Mouse (Mus musculus) right cerebral cortex, adult 18-20 months (tissue): ENCODE measurements around the gene Olfr251.
"Not testable (repeated sequence)": the region's sequence is repeated elsewhere in the genome, so short reads cannot be mapped to it uniquely, and the experiment has no call there.

Source experiments
- DNase-seq: peaks from one replicate; pipeline ENCODE4 v3.0.0; 2022; ENCODE audit warnings: mixed read lengths

The Olfr251 gene

DNA sequence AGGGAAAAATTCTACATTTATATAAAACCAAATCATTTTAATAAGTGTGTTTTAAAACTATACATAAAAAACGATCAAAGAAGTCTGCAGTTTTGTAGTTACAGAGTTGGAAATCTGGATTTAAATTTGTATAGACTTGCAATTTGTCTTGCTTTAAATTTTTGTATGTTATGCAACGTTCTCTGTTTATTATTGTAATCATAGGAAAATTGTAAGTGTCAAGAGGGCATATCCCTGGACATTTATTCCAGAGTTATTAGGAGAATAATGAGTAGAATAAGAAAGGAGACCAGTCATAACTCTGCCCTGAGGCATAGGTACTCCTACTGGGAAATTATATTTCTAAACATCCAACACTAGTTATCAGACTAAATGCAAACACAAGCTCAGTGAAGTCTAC lies at the start of gene Olfr251:
Gene Olfr251, plus strand, starts transcription at position 301 of the 400 bp plus-strand sequence.
- no peak for DNase-seq

DNA sequence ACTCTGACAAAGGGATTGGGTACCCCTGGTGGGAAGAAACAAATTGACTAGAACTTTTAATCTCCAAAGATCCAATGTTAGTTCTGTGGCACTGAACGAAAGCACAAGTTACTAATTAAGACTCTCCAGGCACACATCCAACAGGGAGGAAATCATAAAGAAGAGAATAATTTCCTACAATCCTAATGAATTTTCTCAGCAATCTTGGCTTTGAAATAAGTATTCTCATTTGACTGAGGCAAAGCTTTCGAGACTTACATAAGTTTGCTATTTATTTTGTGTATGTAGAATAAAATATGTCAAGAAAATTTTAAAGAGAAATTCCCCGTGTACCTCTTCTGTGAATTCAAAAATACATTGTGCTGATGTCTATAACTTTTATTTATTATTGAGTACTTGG lies 48.1 kb upstream of the Olfr251 start, which contains the start of gene Olfr25:
Gene Olfr25, plus strand, starts transcription at position 301 of the 400 bp plus-strand sequence.
- DNase-seq: no peak

DNA sequence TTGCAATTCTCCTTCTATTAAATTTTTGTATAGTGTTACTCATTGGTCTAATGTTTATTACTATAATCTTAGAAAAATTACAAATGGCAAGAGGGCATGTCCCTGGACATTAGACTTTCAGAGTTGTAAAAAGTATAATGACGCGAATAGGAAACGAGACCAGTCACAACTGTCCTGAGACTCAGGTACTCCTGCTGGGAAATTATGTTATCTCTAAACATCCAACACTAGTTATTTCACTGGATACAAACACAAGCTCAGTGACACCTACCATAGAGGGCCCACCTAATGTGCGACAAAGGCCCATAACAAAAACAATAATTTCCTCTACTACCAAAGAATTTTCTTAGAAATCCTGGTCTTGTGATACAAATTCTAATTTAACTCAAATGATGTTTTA lies 28.8 kb upstream of the Olfr251 start, which contains the start of gene Olfr898:
Gene Olfr898, plus strand, starts transcription at position 301 of the 400 bp plus-strand sequence.
- no peak for DNase-seq

DNA sequence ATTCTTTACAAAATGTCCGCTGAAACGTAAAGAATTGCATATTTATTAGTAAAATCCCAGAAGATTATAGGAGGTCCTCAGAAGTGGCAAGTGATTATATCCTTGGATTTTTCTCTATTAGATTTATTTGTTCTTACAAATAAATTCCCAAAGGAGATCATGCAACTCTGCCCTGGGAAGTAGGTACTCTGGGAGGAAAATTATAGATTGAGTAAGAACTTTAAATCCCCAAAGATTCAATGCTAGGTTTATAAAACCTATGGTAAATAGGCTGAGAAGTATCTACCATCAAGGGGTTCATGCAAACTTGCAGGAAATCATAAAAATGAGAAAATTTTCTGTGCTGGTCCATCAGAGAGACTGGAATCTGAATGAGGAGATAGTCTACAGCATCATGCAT lies 10.3 kb upstream of the Olfr251 start, which contains the start of gene Olfr250:
Gene Olfr250, plus strand, starts transcription at position 301 of the 400 bp plus-strand sequence.
- DNase-seq: no peak

DNA sequence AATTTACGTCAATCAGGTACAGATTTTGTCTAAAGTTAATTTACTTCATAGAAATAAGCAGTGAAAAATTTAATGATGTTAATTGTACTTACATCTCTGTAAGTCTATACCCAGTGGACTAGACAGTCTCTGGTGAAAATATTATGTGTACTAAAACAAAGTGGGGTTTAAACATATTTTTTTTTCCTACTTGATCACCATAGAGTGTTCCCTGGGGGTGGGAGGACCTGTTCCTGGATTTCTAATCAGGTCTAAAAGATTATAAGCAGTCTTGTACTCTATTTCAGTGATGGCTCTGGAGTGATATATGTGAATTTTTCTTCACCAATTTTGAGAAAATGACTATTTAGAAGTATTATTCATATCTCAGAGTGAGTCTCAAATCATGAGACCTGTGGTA lies 24.5 kb downstream of the Olfr251 start, which contains the start of gene Olfr147:
Gene Olfr147, plus strand, starts transcription at position 301 of the 400 bp plus-strand sequence.
- no peak for DNase-seq

DNA sequence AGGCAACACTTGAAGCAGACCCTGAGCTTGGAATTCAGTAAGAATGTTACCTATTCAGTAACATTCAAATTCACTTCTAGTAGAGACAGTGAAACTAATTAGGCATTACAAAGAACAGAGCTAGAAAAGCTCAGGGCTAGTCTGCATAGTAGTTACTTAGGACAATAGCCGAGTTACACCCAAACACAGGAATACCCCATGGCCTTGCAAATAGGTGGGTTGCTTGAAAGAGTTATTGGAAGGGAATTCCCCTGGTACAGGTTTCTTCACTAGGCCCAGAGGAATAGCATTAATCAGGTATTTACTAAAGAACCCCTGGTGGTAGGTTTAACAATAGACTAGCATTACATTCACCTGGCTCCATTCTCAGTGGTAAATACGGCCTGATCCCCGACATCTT lies 30.6 kb downstream of the Olfr251 start:
- DNase-seq: not testable (repeated sequence)

DNA sequence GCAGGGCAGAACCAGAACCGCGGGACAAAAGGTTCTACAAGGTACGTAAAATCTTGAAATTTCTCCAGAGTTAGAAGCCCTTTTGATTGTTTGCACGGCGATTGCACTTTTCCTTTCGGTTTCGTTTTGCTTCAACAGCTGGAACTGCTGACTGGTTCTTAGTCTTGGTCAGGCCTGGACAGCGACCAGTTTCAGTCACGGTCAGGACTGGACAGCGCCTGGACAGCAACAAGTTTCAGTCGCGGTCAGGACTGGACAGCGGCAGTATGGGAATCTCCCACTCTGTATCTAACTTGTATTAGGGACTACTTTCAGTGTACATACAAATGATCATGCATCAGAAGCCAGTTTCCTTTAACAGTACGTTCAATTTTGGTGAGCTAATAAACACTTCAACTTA lies 36.6 kb downstream of the Olfr251 start:
- DNase-seq: not testable (repeated sequence)

DNA sequence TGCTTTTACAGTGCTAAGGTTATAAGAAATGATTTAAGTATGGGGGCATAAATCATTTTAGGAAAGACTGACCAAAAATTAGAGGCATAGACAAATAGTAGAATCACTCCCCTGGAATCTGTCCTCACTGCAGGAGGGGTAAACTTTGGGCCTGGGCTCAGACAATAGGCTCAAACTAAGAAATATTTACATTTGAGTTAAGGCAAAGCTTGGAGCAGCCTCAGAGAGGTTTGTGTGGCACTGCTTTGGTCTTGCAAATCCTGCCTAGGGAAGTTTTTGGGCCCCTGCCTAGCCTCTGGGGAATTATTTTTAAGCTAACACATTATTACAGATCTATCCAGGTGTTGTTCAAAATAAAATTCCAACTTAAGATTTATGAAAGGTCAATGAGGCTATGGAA lies 46.9 kb downstream of the Olfr251 start:
- no peak for DNase-seq

DNA sequence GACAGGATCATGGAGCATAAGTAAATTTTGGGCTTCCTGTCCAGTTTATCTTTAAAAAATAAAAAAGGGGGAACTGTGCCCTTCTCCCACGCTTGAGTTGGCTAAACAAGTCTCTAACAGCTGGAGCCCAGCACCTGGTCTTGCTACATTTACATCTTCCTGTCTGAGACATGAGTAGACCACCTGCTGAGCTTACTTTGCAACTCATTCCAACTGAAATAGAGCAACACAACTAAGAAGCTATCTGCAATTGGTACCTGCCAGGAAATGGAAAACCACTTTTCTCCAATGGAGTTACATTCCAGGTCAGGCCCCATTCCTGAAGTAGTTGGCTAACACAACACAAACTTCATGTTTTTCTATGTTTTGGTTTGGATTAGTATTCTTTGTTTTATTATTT lies 50.1 kb downstream of the Olfr251 start:
- DNase-seq: no peak

DNA sequence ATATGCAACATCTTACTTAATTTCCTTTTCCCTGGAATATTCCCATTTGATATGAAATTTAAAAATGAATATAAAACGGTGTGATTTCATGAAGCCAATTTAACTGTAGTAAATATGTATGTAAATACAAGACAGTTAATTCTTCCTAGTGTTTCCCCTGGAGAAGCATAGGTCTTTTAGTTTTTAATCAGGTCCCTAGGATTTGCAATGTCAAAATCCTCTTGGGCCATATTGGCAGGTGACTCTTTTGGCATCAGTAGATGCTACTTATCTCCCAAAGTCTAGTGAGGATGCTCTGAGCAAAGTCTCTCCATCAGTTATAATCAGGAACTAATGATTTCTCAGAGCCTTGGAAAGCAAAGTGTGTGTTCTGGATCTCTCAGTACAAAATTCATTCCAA lies 52.3 kb downstream of the Olfr251 start, which contains the start of gene Olfr901:
Gene Olfr901, plus strand, starts transcription at position 301 of the 400 bp plus-strand sequence.
- no peak for DNase-seq
